Mouse (Mus musculus) B cell, adult 62 days (primary cell): ENCODE data around the gene Mcpt2. TPM values are rescaled to one million over a fixed set of nuclear protein-coding genes. Genes with fewer than 3 reads are reported as not detected.

Source experiments
- total RNA-seq: library from RNA; stranded (reverse); gene quantifications from 4 replicates; pipeline ENCODE4 v1.2.4, GENCODE M21; 2023

Mcpt2 gene
- total RNA-seq = not detected in 4 replicates

DNA sequence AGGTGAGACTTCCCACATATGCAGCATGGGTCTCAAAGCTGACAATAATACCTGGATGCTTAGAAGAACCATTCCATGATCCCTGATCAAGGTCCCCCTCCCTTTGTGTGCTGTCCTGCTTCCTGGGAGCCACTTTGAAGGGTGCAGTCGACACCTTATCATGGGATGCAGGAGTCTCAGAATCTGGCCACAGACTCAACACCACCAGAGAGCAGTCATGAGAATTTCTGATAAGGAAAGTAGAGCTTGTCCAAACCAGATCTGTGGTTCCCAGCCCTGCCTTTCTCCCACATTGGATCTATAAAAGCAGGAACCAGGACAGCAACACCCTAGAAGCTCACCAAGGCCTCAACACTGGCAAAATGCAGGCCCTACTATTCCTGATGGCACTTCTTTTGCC is at the start of gene Mcpt2:
Mcpt2 (plus strand) TSS at position 250 of the 400 bp plus-strand sequence.

DNA sequence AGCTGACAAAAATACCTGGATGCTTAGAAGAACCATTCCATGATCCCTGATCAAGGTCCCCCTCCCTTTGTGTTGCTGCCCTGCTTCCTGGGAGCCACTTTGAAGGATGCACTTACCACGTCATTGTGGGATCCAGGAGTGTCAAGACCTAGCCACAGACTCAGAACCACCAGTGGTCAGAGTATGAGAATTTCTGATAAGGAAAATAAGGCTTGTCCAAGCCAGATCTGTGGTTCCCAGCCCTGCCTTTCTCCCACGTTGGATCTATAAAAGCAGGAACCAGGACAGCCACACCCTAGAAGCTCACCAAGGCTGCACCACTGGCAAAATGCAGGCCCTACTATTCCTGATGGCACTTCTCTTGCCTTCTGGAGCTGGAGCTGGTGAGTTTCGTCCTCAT is 24.2 kb upstream of the Mcpt2 start, which contains the start of gene Mcpt1:
Mcpt1 (plus strand) TSS at position 301 of the 400 bp plus-strand sequence.

DNA sequence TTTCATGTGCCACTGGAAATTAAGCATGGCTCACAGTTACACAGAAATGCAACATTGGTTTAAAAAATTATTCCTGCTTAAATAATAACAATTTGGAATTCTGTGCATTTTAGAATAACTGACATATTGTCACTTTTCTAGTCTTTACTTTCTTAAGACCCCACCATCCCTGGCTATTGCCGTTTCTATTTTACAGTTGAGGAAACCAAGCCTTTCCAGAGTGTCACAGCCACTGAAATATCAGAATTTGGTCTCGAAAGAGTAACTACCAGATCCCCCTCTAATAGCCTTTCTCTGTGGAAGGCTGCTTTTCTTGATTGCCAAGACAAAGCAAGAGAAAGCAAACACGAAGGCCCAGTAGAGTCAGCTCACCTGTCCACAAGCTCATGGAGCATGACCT is 11.4 kb upstream of the Mcpt2 start, which contains the start of gene Mcpt9:
Mcpt9 (minus strand) TSS at position 101 of the 400 bp plus-strand sequence.

DNA sequence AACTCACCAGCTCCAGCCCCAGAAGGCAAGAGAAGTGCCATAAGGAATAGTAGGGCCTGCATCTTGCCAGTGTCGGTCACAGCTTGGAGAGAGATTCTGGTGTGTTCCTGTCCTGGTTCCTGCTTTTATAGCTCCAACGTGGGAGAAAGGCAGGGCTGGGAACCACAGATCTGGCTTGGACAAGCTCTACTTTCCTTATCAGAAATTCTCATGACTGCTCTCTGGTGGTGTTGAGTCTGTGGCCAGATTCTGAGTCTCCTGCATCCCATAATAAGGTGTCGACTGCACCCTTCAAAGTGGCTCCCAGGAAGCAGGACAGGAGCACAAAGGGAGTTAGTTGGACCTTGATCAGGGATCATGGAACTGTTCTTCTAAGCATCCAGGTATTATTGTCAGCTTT is 20.4 kb downstream of the Mcpt2 start, which contains the start of gene Mcpt4:
Mcpt4 (minus strand) TSS at position 101 of the 400 bp plus-strand sequence.

DNA sequence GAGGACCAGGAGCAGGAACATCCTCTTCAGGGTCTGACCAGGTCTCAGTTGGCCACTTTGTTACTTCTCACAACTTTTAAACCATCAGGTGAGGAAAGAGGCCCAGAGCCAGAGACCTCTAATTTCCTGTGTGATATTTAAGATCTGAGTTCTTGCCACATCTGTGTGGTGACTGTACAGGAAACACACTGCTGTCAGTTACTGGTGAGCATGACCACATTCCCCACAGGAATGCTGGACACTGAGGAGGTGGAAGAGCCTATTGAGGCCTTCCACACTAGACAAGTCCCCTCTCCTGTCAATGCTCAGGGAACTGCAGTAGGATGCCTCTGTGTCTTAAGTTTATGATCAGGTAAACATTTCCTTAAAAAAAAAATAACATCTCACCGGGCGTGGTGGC is 43.3 kb downstream of the Mcpt2 start, which contains the start of gene Mcpt8:
Mcpt8 (minus strand) TSS at position 107 of the 400 bp plus-strand sequence.

Other genes starting within 250 kb of the Mcpt2 start
- not detected in 4 replicates for gene Nfatc4, start 218.9 kb upstream of the Mcpt2 start, total RNA-seq
- gene Nynrin, start 188.0 kb upstream of the Mcpt2 start, total RNA-seq = 0.06 TPM in 1 of 4 replicates, not detected in the others
- gene Cbln3, start 157.6 kb upstream of the Mcpt2 start, total RNA-seq = not detected in 4 replicates
- 101 TPM in 4 replicates for gene Khnyn, start 157.1 kb upstream of the Mcpt2 start, total RNA-seq
- 21.8 to 38.3 TPM (median 34.4 TPM) in 4 replicates for gene Sdr39u1, start 141.7 kb upstream of the Mcpt2 start, total RNA-seq
- gene Cma1, start 97.4 kb upstream of the Mcpt2 start, total RNA-seq = not detected in 4 replicates
- not detected in 4 replicates for gene Cma2, start 91.1 kb upstream of the Mcpt2 start, total RNA-seq
- not detected in 4 replicates for gene Mcpt1, start 24.1 kb upstream of the Mcpt2 start, total RNA-seq
- not detected in 4 replicates for gene Mcpt9, start 11.5 kb upstream of the Mcpt2 start, total RNA-seq
- gene Mcpt4, start 20.3 kb downstream of the Mcpt2 start, total RNA-seq = 0.73 TPM in 1 of 4 replicates, not detected in the others
- 1.0 TPM in 1 of 4 replicates, not detected in the others for gene Mcpt8, start 43.2 kb downstream of the Mcpt2 start, total RNA-seq
- gene Ctsg, start 60.5 kb downstream of the Mcpt2 start, total RNA-seq = not detected in 4 replicates
- not detected in 4 replicates for gene Gzme, start 78.6 kb downstream of the Mcpt2 start, total RNA-seq
- not detected in 4 replicates for gene Gzmd, start 90.6 kb downstream of the Mcpt2 start, total RNA-seq
- gene Gzmg, start 117.5 kb downstream of the Mcpt2 start, total RNA-seq = not detected in 4 replicates
- not detected in 4 replicates for gene Gzmn, start 132.6 kb downstream of the Mcpt2 start, total RNA-seq
- not detected in 4 replicates for gene Gzmf, start 169.4 kb downstream of the Mcpt2 start, total RNA-seq
- not detected in 4 replicates for gene Gzmc, start 192.6 kb downstream of the Mcpt2 start, total RNA-seq
- 0.55 to 1.0 TPM (median 0.87 TPM) in 4 replicates for gene Gzmb, start 220.2 kb downstream of the Mcpt2 start, total RNA-seq